In the genomic region with DNA sequence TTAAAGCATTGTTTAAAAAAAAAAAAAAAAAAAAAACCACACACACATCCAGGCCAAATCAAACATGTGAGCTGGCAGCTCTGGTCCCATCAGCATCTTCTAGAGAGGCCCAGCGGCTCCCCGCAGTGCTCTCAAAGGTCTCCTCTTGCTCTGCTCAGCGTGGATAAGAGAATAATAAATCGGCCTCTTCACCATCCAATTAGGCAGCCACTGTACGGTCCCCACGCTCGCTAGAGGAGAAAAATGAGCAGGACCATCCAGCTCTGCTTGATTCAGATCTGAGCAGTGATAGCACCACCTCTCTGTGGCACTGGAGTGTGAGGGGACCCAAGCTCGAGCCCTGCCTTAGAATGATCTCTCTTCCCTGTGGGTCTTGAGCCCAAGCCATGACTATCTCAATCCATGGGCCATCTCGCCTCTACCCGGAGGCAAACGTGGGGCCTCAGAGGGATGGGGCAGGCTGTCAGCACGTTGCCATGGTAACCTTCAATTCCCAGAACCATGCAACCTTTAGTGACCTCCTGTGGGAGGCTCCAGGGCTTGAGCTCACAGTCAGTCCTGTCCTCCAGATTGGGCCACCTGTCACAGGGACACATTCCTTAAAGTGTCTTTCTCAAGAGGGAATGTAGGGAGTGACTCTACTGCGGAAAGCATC, we compare ENCODE assay signal across 12 mouse cellular contexts.
DNase-seq lines count a peak whose midpoint lies in the region; ATAC-seq and TF ChIP-seq lines count a peak whose summit lies in the region.
"Had no signal": no experiment of that assay in that cellular context is flagged by ENCODE, and none has a peak within 500 bp of the region (broad histone marks: within the 10 kb centered on the region; RNA-seq: fewer than 3 reads in every experiment).

No protein-coding gene starts in this region.

- H3K4me3 ChIP-seq in liver, postnatal 0 days (ENCODE audit: low read depth, low read length) = no peak overlapping the region
- no peak overlapping the region for H3K4me3 ChIP-seq in liver, embryonic 11.5 days (ENCODE audit: low read depth, low read length)
- no peak overlapping the region for H3K4me3 ChIP-seq in embryonic facial prominence, embryonic 11.5 days (ENCODE audit: low read depth, low read length)
- no peak overlapping the region for H3K4me3 ChIP-seq in midbrain, embryonic 12.5 days
- H3K4me3 ChIP-seq: erythroblast, embryonic 14.5 days had no signal

- H3K9ac ChIP-seq in liver, postnatal 0 days (replicated peaks) = no peak overlapping the region
- H3K9ac ChIP-seq in liver, embryonic 11.5 days (ENCODE audit: low read depth, low read length) = no peak overlapping the region
- no peak overlapping the region for H3K9ac ChIP-seq in embryonic facial prominence, embryonic 11.5 days (replicated peaks; ENCODE audit: low read length)
- no peak overlapping the region for H3K9ac ChIP-seq in midbrain, embryonic 12.5 days (replicated peaks)

- no peak overlapping the region for H3K27ac ChIP-seq in liver, postnatal 0 days (ENCODE audit: low read depth)
- no peak overlapping the region for H3K27ac ChIP-seq in liver, embryonic 11.5 days (ENCODE audit: low read depth, low read length)
- no peak overlapping the region for H3K27ac ChIP-seq in embryonic facial prominence, embryonic 11.5 days (replicated peaks; ENCODE audit: low read depth, low read length)
- H3K27ac ChIP-seq in midbrain, embryonic 12.5 days (replicated peaks) = no peak overlapping the region

- 0 out of 2 replicates have a peak, but pooled peaks cover 2% of the 10 kb centered on the region for H3K4me1 ChIP-seq in liver, postnatal 0 days (ENCODE audit: insufficient read depth)
- peaks cover 7% of the 10 kb centered on the region for H3K4me1 ChIP-seq in liver, embryonic 11.5 days (replicated peaks; ENCODE audit: control insufficient read depth, insufficient read depth, low read length)
- no peaks in the 10 kb centered on the region; the same call in 1 of the 2 replicates for H3K4me1 ChIP-seq in embryonic facial prominence, embryonic 11.5 days (ENCODE audit: control insufficient read depth, insufficient read depth, low read length)
- H3K4me1 ChIP-seq in midbrain, embryonic 12.5 days = peaks cover 31% of the 10 kb centered on the region

- no peaks in the 10 kb centered on the region for H3K9me3 ChIP-seq in liver, postnatal 0 days (ENCODE audit: low read length)
- H3K9me3 ChIP-seq in liver, embryonic 11.5 days (ENCODE audit: control insufficient read depth, low read length) = no peaks in the 10 kb centered on the region
- H3K9me3 ChIP-seq in embryonic facial prominence, embryonic 11.5 days (replicated peaks; ENCODE audit: control insufficient read depth, low read length) = no peaks in the 10 kb centered on the region
- no peaks in the 10 kb centered on the region for H3K9me3 ChIP-seq in midbrain, embryonic 12.5 days

- no peak for TF ChIP-seq CTCF in liver, postnatal 0 days (IDR thresholded peaks at IDR 0.05; ENCODE audit: low read depth)

- H3K4me2 ChIP-seq in liver, postnatal 0 days (ENCODE audit: low read depth, low read length) = no peak overlapping the region
- no peak overlapping the region for H3K4me2 ChIP-seq in liver, embryonic 11.5 days
- no peak overlapping the region for H3K4me2 ChIP-seq in embryonic facial prominence, embryonic 11.5 days (ENCODE audit: low read depth, low read length)
- H3K4me2 ChIP-seq in midbrain, embryonic 12.5 days (replicated peaks) = peak overlapping the region; percentile 18; the same call in 1 of the 2 replicates

- TF ChIP-seq EP300 in liver, postnatal 0 days (IDR thresholded peaks at IDR 0.05; ENCODE audit: low read depth) = no peak

- whole genome bisulfite sequencing in liver, postnatal 0 days (ENCODE audit: insufficient replicate concordance) = 60% methylated on average over 13 of the region's 13 CpGs
- WGBS in liver, embryonic 11.5 days = 56% methylated on average over 13 of the region's 13 CpGs
- WGBS in embryonic facial prominence, embryonic 11.5 days = 43% methylated on average over 13 of the region's 13 CpGs
- WGBS in midbrain, embryonic 12.5 days = 34% methylated on average over 13 of the region's 13 CpGs

- no peaks in the 10 kb centered on the region for H3K36me3 ChIP-seq in liver, postnatal 0 days (replicated peaks; ENCODE audit: insufficient read depth, low read length)
- no peaks in the 10 kb centered on the region for H3K36me3 ChIP-seq in liver, embryonic 11.5 days (ENCODE audit: control insufficient read depth, insufficient read depth, low read length)
- no peaks in the 10 kb centered on the region for H3K36me3 ChIP-seq in embryonic facial prominence, embryonic 11.5 days (replicated peaks; ENCODE audit: control insufficient read depth, insufficient read depth, low read depth, low read length)
- no peaks in the 10 kb centered on the region for H3K36me3 ChIP-seq in midbrain, embryonic 12.5 days

- DNase-seq in liver, postnatal 0 days = no peak
- DNase-seq in liver, embryonic 11.5 days (ENCODE audit: low spot score) = no peak
- no peak for DNase-seq in embryonic facial prominence, embryonic 11.5 days (ENCODE audit: low spot score)
- no peak for DNase-seq in frontal cortex, adult 2 months (ENCODE audit: extremely low spot score in 1 of 2, low spot score in 1 of 2)
- no peak for DNase-seq in adrenal gland, adult 8-10 months
- no peak for DNase-seq in kidney, adult 9 months
- DNase-seq: adrenal gland, adult 2 months; gastrocnemius, postnatal 10 days; heart, postnatal 4 days; lung, adult 18-20 months had no signal

- peak; percentile 48; the same call in 1 of the 2 replicates for ATAC-seq in liver, postnatal 0 days
- ATAC-seq in liver, embryonic 11.5 days (replicated peaks; ENCODE audit: low FRiP score) = no peak
- peak; percentile 54; the same call in 1 of the 2 replicates for ATAC-seq in embryonic facial prominence, embryonic 11.5 days (replicated peaks; ENCODE audit: insufficient number of reproducible peaks, low FRiP score, low TSS enrichment, low read depth)
- peak; percentile 19; the same call in 1 of the 2 replicates for ATAC-seq in midbrain, embryonic 12.5 days (ENCODE audit: low FRiP score, low read depth)

- H3K27me3 ChIP-seq in liver, postnatal 0 days (ENCODE audit: insufficient read depth, low read length) = no peaks in the 10 kb centered on the region
- peaks cover 7% of the 10 kb centered on the region for H3K27me3 ChIP-seq in liver, embryonic 11.5 days (replicated peaks; ENCODE audit: control insufficient read depth, insufficient read depth, low read length)
- no peaks in the 10 kb centered on the region; the same call in 1 of the 2 replicates for H3K27me3 ChIP-seq in embryonic facial prominence, embryonic 11.5 days (ENCODE audit: control insufficient read depth, insufficient read depth, low read length)
- peaks cover 65% of the 10 kb centered on the region for H3K27me3 ChIP-seq in midbrain, embryonic 12.5 days
